Mouse (Mus musculus) embryo, embryonic 11.5 days (tissue): ENCODE results near the gene Golga5.
A peak's percentile ranks its signal among the peaks of the same experiment; 100 is the strongest.

Experiments
- DNase-seq: peaks from one replicate; pipeline ENCODE4 v3.0.0-alpha.2; 2012; ENCODE audit warnings: low read depth, low spot score

The Golga5 gene

DNA sequence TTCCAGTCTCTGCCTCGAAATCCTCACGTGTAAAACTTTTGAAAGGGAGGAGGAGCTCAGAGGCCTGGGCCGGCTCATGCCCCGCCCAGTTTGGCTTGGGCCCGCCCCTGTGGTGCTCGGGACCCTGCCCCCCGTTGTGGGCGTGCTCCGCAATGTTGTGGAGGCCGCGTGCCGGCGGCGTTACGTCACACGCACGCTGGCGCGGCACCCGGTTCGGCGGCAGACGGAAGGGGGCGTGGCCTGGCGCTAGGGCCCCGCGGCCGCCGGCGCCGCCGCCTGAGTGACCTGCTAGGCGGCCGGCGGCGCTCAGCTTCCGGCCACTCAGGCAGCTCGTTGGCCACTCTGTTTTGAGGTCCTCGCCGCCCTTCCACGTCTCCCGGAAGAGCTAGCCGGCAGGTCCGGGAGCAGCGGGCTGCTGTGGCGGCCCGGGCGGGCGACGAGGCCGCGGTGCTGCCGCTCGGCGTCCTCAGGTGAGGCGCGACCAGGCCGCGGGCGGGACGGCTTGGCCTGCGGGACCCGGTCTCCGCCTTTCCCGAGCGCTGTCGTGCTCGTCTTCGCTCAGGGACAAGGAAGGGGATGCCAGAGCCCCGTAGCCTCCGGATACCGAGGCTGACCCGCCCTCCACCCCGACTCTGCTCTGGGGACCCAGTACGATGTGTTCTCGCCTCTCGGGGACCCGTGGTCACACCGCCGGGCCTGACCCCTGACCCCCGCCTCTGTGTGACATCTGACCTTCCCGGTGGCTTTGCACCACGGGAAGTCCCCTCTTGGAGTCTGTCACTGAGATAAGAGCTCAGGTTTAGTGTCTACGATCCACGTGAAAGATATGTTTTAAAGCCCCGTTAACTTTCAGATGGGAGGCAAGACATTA lies at the start of gene Golga5:
Gene Golga5, plus strand, starts transcription at position 242 of the 871 bp plus-strand sequence.
- peak; percentile 94 for DNase-seq

DNA sequence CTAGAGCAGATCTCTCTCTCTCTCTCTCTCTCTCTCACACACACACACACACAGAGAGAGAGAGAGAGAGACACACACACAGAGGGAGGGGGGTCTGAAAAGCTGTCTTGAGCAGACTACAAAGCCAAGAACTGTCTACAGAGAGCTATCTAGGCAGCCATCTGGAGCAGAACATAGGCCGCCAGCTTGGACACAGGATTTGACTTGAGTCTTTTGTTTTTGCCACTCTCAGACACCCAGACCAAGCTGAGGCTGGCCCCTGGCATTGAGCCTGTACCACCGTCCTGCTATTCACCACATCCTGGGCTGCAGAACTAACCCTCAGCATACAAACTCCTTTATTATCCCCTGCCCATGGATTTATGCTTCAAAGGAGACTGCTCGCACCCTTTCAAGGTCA lies 49.4 kb upstream of the Golga5 start:
- no peak for DNase-seq

DNA sequence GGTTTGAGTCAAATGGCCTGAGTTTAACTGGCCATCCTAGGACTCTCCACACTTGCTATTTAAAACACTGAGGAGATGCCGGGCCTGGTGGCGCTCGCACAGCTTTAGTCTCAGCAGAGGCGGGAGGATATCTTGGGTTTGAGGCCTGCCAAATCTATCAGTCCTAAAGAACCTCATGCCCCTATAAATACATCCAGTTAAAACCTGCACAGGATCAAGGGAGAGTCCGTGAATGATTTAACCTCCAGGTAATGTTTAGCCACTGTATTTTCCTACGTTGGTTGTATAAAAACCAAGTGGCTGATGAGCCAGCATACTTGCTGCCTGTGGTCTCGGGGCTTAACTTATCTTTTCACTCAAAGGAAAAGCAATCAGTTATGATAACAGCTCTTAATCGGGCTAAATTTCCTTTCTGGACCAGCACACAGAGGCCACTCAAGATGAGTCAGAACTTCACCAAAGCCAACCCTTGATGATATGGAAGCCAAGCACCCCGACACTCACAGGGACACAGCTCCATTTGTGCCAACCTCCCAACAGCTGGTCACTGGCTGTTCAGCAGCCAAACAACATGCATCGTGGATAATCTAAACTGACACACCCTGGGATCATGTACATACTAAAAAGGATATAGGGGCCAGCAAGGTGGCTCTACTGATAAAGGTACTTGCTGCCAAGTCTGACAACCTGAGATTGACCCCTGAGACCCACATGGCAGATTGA lies 48.6 kb upstream of the Golga5 start:
- DNase-seq: no peak

GRCm38 (mm10) chr12:102422065-102422464 lies 46.9 kb upstream of the Golga5 start:
- DNase-seq: no peak

GRCm38 (mm10) chr12:102422623-102423320 lies 46.2 kb upstream of the Golga5 start:
- no peak for DNase-seq

GRCm38 (mm10) chr12:102423625-102424024 lies 45.3 kb upstream of the Golga5 start:
- no peak for DNase-seq

DNA sequence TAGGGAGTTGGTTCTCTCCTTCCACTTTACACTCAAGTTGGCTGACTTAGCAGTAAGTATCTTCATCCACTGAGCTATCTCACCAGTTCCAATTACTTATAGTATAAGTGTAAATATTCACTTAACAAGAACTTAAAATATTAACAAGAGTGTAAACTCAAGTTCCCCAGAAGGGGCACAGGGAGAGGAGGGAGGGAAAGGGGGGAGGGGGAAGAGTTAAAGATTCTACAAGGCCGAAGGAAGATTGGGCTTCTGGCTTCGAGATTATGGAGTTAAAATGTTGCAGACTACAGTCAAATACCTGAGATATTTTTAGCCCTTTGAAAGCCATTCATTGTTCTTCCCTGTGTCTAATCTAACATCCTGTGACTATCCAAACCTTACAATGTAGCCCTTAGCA lies 44.5 kb upstream of the Golga5 start:
- no peak for DNase-seq

DNA sequence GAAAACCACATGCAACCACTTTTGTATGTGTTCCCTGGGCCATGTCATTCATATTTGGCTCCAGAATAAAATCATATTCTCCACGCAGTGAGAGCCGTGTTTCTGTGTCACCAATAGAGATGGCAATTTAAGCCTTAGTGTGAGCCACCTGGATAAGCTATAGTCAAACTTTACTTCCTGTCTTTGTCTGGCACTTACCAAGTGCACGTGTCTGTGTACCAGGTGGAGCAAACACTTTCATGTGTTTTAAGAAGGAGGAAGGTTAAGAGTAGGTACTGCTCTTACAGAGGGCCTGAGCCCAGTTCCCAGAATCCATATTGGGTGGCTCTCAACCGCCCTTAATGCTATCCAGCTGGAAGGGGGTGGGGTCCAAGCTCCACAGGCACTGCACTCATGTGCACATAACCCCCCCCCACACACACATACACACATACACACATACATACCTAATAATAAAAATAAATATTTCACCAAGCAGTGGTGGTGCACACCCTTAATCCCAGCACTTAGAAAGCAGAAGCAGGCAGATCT lies 43.8 kb upstream of the Golga5 start:
- no peak for DNase-seq

GRCm38 (mm10) chr12:102426285-102426684 lies 42.6 kb upstream of the Golga5 start:
- no peak for DNase-seq

DNA sequence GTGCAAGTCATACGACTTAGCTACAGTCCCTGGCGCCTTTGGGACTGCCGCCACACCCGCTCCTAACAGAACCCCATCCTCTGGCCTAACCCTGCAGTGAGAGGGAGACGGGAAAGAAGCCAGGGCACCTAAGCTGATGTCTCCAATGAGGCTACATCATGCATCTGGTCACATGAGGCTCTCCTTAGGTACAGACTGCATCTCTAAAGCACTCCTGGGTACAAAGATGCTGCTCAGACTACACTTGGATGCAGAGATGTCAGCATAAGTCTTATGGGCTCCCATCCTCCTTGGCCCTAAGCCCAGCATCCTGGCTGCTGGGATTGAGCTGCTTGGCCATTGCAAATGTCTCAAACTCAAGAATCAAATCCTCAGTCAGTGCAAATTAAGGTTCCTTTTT lies 39.3 kb upstream of the Golga5 start:
- DNase-seq: no peak

GRCm38 (mm10) chr12:102430228-102430627 lies 38.7 kb upstream of the Golga5 start:
- no peak for DNase-seq

- no peak for DNase-seq
Measured at GRCm38 (mm10) chr12:102432238-102432637, 36.7 kb upstream of the Golga5 start.

GRCm38 (mm10) chr12:102434107-102434506 lies 34.8 kb upstream of the Golga5 start:
- DNase-seq: no peak

- DNase-seq: no peak
Measured at GRCm38 (mm10) chr12:102436939-102437526, 31.9 kb upstream of the Golga5 start.

- DNase-seq: no peak
Measured at GRCm38 (mm10) chr12:102437952-102438351, 31.0 kb upstream of the Golga5 start.

GRCm38 (mm10) chr12:102438983-102439631 lies 29.8 kb upstream of the Golga5 start:
- DNase-seq: no peak

DNA sequence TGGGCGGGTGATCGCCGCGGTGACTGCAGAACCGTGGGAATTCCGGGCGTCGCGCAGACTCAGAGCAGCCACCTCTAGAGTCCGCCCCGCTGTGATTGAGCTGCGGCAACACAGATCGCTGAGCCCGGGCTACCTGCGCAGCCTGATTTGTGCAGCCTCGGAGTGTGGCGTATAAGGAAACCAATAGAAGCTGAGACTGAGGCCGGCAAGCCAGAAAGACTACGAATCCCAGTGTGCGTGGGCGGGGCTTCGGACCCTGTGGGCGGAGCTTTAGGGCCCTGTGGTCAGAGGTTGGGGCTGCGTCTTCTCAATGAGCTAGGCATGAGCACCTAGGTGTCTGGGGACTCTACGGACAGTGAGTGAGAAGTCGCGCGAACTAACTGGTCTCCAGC lies 29.3 kb upstream of the Golga5 start, which contains the start of gene Lgmn:
Gene Lgmn, minus strand, starts transcription at position 182 of the 392 bp plus-strand sequence.
- peak; percentile 93 for DNase-seq

DNA sequence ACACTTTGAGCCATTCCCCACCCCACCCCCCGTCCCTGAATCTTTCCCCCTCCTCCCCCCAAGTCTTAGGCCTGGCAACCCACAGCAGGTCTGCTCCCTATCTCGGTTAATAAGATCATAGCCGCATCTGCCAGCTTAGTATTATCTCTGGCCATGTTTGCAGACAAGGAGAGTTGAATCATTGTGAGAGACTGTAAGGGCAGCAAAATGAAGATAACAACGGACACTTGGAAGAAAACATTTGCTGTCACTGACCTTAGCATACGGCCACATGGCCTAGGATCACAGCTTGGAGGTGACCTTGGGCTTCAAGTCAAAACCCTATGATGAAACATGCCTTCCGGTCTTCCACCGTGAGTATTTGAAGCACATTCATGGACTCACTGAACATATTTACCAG lies 28.4 kb upstream of the Golga5 start:
- no peak for DNase-seq

- DNase-seq: no peak
Measured at GRCm38 (mm10) chr12:102441141-102441540, 27.8 kb upstream of the Golga5 start.

DNA sequence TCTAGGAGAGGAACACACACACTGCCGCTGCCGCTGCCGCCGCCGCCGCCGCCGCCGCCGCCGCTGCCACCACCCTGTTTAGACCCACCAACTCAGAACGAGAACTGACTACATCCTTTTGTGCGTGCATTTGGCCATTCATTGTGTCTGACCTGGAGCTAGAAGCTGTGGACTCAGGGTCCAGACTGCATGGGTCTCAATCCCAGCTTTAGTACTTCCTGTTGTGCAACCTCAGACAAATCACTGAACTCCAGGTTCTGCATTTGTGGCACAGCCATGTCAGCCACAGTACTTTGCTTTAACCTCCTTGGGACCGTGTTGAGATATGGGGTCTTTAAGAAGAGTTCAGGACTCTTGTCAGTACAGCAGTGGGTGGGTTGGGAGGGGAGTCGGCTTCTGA lies 26.3 kb upstream of the Golga5 start:
- no peak for DNase-seq

GRCm38 (mm10) chr12:102443676-102444075 lies 25.3 kb upstream of the Golga5 start:
- no peak for DNase-seq
